Mouse (Mus musculus) hindbrain, embryonic 13.5 days (tissue): ENCODE measurements around the gene Lpgat1. TPM values are rescaled to one million over a fixed set of nuclear protein-coding genes. Genes with fewer than 3 reads are reported as not detected.

Experiments
- ATAC-seq: fragments of 200-750 bp; cut with Nextera tagmentation; 2 replicates; pipeline ENCODE4 v1.8.0; 2017; ENCODE audit warnings: moderate TSS enrichment; ENCODE audit not compliant: low FRiP score
- H3K27ac ChIP-seq: fragments of 300-500 bp; sonication (generic); 2 replicates; pipeline ENCODE4 v1.5.1; 2015; ENCODE audit warnings: inconsistent platforms, mild to moderate bottlenecking, moderate library complexity
- H3K27me3 ChIP-seq: fragments of 300-500 bp; sonication (generic); 2 replicates; pipeline ENCODE4 v1.6.1; 2015; ENCODE audit warnings: mild to moderate bottlenecking, inconsistent platforms
- H3K36me3 ChIP-seq: fragments of 300-500 bp; sonication (generic); 2 replicates; pipeline ENCODE4 v1.6.1; 2015; ENCODE audit warnings: mild to moderate bottlenecking, inconsistent platforms
- H3K4me1 ChIP-seq: fragments of 300-500 bp; sonication (generic); replicated peaks from 2 replicates; pipeline ENCODE4 v1.6.1; 2015; ENCODE audit warnings: inconsistent platforms
- H3K4me2 ChIP-seq: fragments of 300-500 bp; sonication (generic); 2 replicates; pipeline ENCODE4 v1.6.1; 2015; ENCODE audit warnings: inconsistent platforms, mild to moderate bottlenecking, moderate library complexity
- H3K4me3 ChIP-seq: fragments of 300-500 bp; sonication (generic); 2 replicates; pipeline ENCODE4 v1.5.1; 2015; ENCODE audit warnings: mild to moderate bottlenecking, inconsistent platforms
- H3K9ac ChIP-seq: fragments of 300-500 bp; sonication (generic); 2 replicates; pipeline ENCODE4 v1.6.1; 2015; ENCODE audit warnings: mild to moderate bottlenecking, inconsistent platforms
- H3K9me3 ChIP-seq: fragments of 300-500 bp; sonication (generic); 2 replicates; pipeline ENCODE4 v1.6.1; 2016; ENCODE audit warnings: inconsistent platforms
- WGBS: fragments of 180-500 bp; shearing (Covaris S2); methylation state at CpG from one replicate; pipeline ENCODE4 v1.1.7; 2015; 5-methylcytosine and 5-hydroxymethylcytosine counted together
- polyA plus RNA-seq: library from polyadenylated mRNA; unstranded; fragments of >200 nt; fragmentation: Nextera tagmentation; extraction: Ambion mirVana; gene quantifications from 2 replicates; pipeline ENCODE4 v1.2.1, GENCODE M21; 2015

The Lpgat1 gene
- polyA plus RNA-seq, 1 experiment from 2014 or later = 29.7 TPM

- Histone ChIP-seq H3K4me3 (no peak overlapping the region), H3K27me3 (no peaks in the 10 kb centered on the region), H3K27ac (no peak overlapping the region), H3K4me1 (no peaks in the 10 kb centered on the region; the same call in 1 of the 2 replicates), H3K36me3 (peaks cover 3% of the 10 kb centered on the region), H3K4me2 (no peak overlapping the region), H3K9me3 (no peaks in the 10 kb centered on the region), H3K9ac (no peak overlapping the region)
- ATAC-seq = no peak
- 85% methylated on average over 2 of the region's 2 CpGs for WGBS
Measured at GRCm38 (mm10) chr1:191738726-191739125, 21.1 kb downstream of the Lpgat1 start.

- 90% methylated on average over 6 of the region's 6 CpGs for WGBS
- no peaks in the 10 kb centered on the region for H3K9me3 ChIP-seq
- no peak for ATAC-seq
- no peaks in the 10 kb centered on the region; the same call in 1 of the 2 replicates for H3K4me1 ChIP-seq
- no peaks in the 10 kb centered on the region for H3K27me3 ChIP-seq
- no peak overlapping the region for H3K9ac ChIP-seq
- H3K4me3 ChIP-seq = no peak overlapping the region
- H3K36me3 ChIP-seq = no peaks in the 10 kb centered on the region; the same call in none of the 2 replicates
- H3K4me2 ChIP-seq = no peak overlapping the region
- H3K27ac ChIP-seq = no peak overlapping the region
Measured at GRCm38 (mm10) chr1:191740587-191741361, 23.1 kb downstream of the Lpgat1 start.

- no peaks in the 10 kb centered on the region; the same call in none of the 2 replicates for H3K36me3 ChIP-seq
- no peaks in the 10 kb centered on the region; the same call in 1 of the 2 replicates for H3K4me1 ChIP-seq
- no peak overlapping the region for H3K9ac ChIP-seq
- no peaks in the 10 kb centered on the region for H3K27me3 ChIP-seq
- no peak overlapping the region for H3K27ac ChIP-seq
- no peak for ATAC-seq
- H3K9me3 ChIP-seq = no peaks in the 10 kb centered on the region
- 84% methylated on average over 4 of the region's 4 CpGs for WGBS
- no peak overlapping the region for H3K4me3 ChIP-seq
- no peak overlapping the region for H3K4me2 ChIP-seq
Measured at GRCm38 (mm10) chr1:191741635-191742034, 24.0 kb downstream of the Lpgat1 start.

GRCm38 (mm10) chr1:191748431-191748830, 30.8 kb downstream of the Lpgat1 start:
- Histone ChIP-seq H3K27ac (no peak overlapping the region), H3K4me2 (no peak overlapping the region), H3K36me3 (peaks cover 21% of the 10 kb centered on the region), H3K9ac (no peak overlapping the region), H3K4me3 (no peak overlapping the region), H3K27me3 (no peaks in the 10 kb centered on the region), H3K9me3 (no peaks in the 10 kb centered on the region), H3K4me1 (0 out of 2 replicates have a peak, but pooled peaks cover 4% of the 10 kb centered on the region)
- no peak for ATAC-seq
- WGBS = 36% methylated on average over 1 of the region's 1 CpGs

GRCm38 (mm10) chr1:191756520-191757199, 39.0 kb downstream of the Lpgat1 start:
- no peak for ATAC-seq
- Histone ChIP-seq H3K27me3 (no peaks in the 10 kb centered on the region), H3K27ac (no peak overlapping the region), H3K36me3 (peaks cover 60% of the 10 kb centered on the region), H3K4me2 (no peak overlapping the region), H3K9ac (no peak overlapping the region), H3K4me1 (no peaks in the 10 kb centered on the region), H3K9me3 (no peaks in the 10 kb centered on the region), H3K4me3 (no peak overlapping the region)
- 87% methylated on average over 3 of the region's 3 CpGs for WGBS

GRCm38 (mm10) chr1:191774106-191774505, 56.5 kb downstream of the Lpgat1 start:
- H3K27me3 ChIP-seq = no peaks in the 10 kb centered on the region
- H3K9me3 ChIP-seq = no peaks in the 10 kb centered on the region
- ATAC-seq = no peak
- no peak overlapping the region for H3K4me3 ChIP-seq
- no peak overlapping the region for H3K27ac ChIP-seq
- 83% methylated on average over 5 of the region's 5 CpGs for WGBS
- no peaks in the 10 kb centered on the region for H3K4me1 ChIP-seq
- peaks cover 68% of the 10 kb centered on the region for H3K36me3 ChIP-seq
- H3K4me2 ChIP-seq = no peak overlapping the region
- no peak overlapping the region for H3K9ac ChIP-seq

GRCm38 (mm10) chr1:191775116-191775515, 57.5 kb downstream of the Lpgat1 start:
- whole genome bisulfite sequencing = 92% methylated on average over 8 of the region's 8 CpGs
- Histone ChIP-seq H3K9me3 (no peaks in the 10 kb centered on the region), H3K36me3 (peaks cover 76% of the 10 kb centered on the region), H3K4me2 (no peak overlapping the region), H3K27ac (no peak overlapping the region), H3K27me3 (no peaks in the 10 kb centered on the region), H3K4me1 (no peaks in the 10 kb centered on the region), H3K9ac (no peak overlapping the region), H3K4me3 (no peak overlapping the region)
- ATAC-seq = no peak

- Histone ChIP-seq H3K4me1 (no peaks in the 10 kb centered on the region), H3K27me3 (no peaks in the 10 kb centered on the region), H3K4me3 (no peak overlapping the region), H3K9me3 (no peaks in the 10 kb centered on the region), H3K9ac (no peak overlapping the region), H3K4me2 (no peak overlapping the region), H3K27ac (no peak overlapping the region), H3K36me3 (peaks cover 76% of the 10 kb centered on the region)
- ATAC-seq = no peak
- 91% methylated on average over 8 of the region's 8 CpGs for WGBS
Measured at GRCm38 (mm10) chr1:191777521-191777920, 59.9 kb downstream of the Lpgat1 start.

- no peaks in the 10 kb centered on the region for H3K4me1 ChIP-seq
- WGBS = 100% methylated on average over 1 of the region's 1 CpGs
- H3K27ac ChIP-seq = no peak overlapping the region
- no peak overlapping the region for H3K4me2 ChIP-seq
- H3K4me3 ChIP-seq = no peak overlapping the region
- H3K27me3 ChIP-seq = no peaks in the 10 kb centered on the region
- H3K9ac ChIP-seq = no peak overlapping the region
- H3K9me3 ChIP-seq = no peaks in the 10 kb centered on the region
- no peak for ATAC-seq
- H3K36me3 ChIP-seq = peaks cover 56% of the 10 kb centered on the region
Measured at GRCm38 (mm10) chr1:191780470-191780869, 62.8 kb downstream of the Lpgat1 start.

- H3K9me3 ChIP-seq = no peaks in the 10 kb centered on the region; the same call in 1 of the 2 replicates
- WGBS = 59% methylated on average over 11 of the region's 11 CpGs
- ATAC-seq = no peak
- peaks cover 15% of the 10 kb centered on the region for H3K36me3 ChIP-seq
- no peak overlapping the region for H3K9ac ChIP-seq
- no peak overlapping the region for H3K4me3 ChIP-seq
- H3K27ac ChIP-seq = no peak overlapping the region
- H3K4me2 ChIP-seq = no peak overlapping the region
- 0 out of 2 replicates have a peak, but pooled peaks cover 4% of the 10 kb centered on the region for H3K4me1 ChIP-seq
- H3K27me3 ChIP-seq = no peaks in the 10 kb centered on the region
Measured at GRCm38 (mm10) chr1:191785108-191785507, 67.5 kb downstream of the Lpgat1 start.

GRCm38 (mm10) chr1:191786255-191786654, 68.6 kb downstream of the Lpgat1 start:
- Histone ChIP-seq H3K27me3 (no peaks in the 10 kb centered on the region), H3K27ac (no peak overlapping the region), H3K4me3 (no peak overlapping the region), H3K9me3 (peaks cover 4% of the 10 kb centered on the region; the same call in 1 of the 2 replicates), H3K36me3 (peaks cover 5% of the 10 kb centered on the region; the same call in 1 of the 2 replicates), H3K4me1 (0 out of 2 replicates have a peak, but pooled peaks cover 4% of the 10 kb centered on the region), H3K9ac (no peak overlapping the region), H3K4me2 (no peak overlapping the region)
- 72% methylated on average over 6 of the region's 6 CpGs for WGBS
- no peak for ATAC-seq

GRCm38 (mm10) chr1:191787379-191787778, 69.7 kb downstream of the Lpgat1 start:
- H3K4me3 ChIP-seq = no peak overlapping the region
- H3K4me2 ChIP-seq = no peak overlapping the region
- H3K9ac ChIP-seq = no peak overlapping the region
- H3K36me3 ChIP-seq = 0 out of 2 replicates have a peak, but pooled peaks cover 2% of the 10 kb centered on the region
- WGBS = 34% methylated on average over 4 of the region's 4 CpGs
- ATAC-seq = no peak
- no peak overlapping the region for H3K27ac ChIP-seq
- no peaks in the 10 kb centered on the region for H3K27me3 ChIP-seq
- 0 out of 2 replicates have a peak, but pooled peaks cover 4% of the 10 kb centered on the region for H3K4me1 ChIP-seq
- H3K9me3 ChIP-seq = peaks cover 4% of the 10 kb centered on the region; the same call in 1 of the 2 replicates
